Mouse (Mus musculus) hindbrain, embryonic 13.5 days (tissue): ENCODE measurements around the gene Washc3. TPM values are rescaled to one million over a fixed set of nuclear protein-coding genes. Genes with fewer than 3 reads are reported as not detected.

Experiments
- ATAC-seq: fragments of 200-750 bp; cut with Nextera tagmentation; 2 replicates; pipeline ENCODE4 v1.8.0; 2017; ENCODE audit warnings: moderate TSS enrichment; ENCODE audit not compliant: low FRiP score
- H3K27ac ChIP-seq: fragments of 300-500 bp; sonication (generic); 2 replicates; pipeline ENCODE4 v1.5.1; 2015; ENCODE audit warnings: inconsistent platforms, mild to moderate bottlenecking, moderate library complexity
- H3K27me3 ChIP-seq: fragments of 300-500 bp; sonication (generic); 2 replicates; pipeline ENCODE4 v1.6.1; 2015; ENCODE audit warnings: mild to moderate bottlenecking, inconsistent platforms
- H3K36me3 ChIP-seq: fragments of 300-500 bp; sonication (generic); 2 replicates; pipeline ENCODE4 v1.6.1; 2015; ENCODE audit warnings: mild to moderate bottlenecking, inconsistent platforms
- H3K4me1 ChIP-seq: fragments of 300-500 bp; sonication (generic); replicated peaks from 2 replicates; pipeline ENCODE4 v1.6.1; 2015; ENCODE audit warnings: inconsistent platforms
- H3K4me2 ChIP-seq: fragments of 300-500 bp; sonication (generic); 2 replicates; pipeline ENCODE4 v1.6.1; 2015; ENCODE audit warnings: inconsistent platforms, mild to moderate bottlenecking, moderate library complexity
- H3K4me3 ChIP-seq: fragments of 300-500 bp; sonication (generic); 2 replicates; pipeline ENCODE4 v1.5.1; 2015; ENCODE audit warnings: mild to moderate bottlenecking, inconsistent platforms
- H3K9ac ChIP-seq: fragments of 300-500 bp; sonication (generic); 2 replicates; pipeline ENCODE4 v1.6.1; 2015; ENCODE audit warnings: mild to moderate bottlenecking, inconsistent platforms
- H3K9me3 ChIP-seq: fragments of 300-500 bp; sonication (generic); 2 replicates; pipeline ENCODE4 v1.6.1; 2016; ENCODE audit warnings: inconsistent platforms
- WGBS: fragments of 180-500 bp; shearing (Covaris S2); methylation state at CpG from one replicate; pipeline ENCODE4 v1.1.7; 2015; 5-methylcytosine and 5-hydroxymethylcytosine counted together
- polyA plus RNA-seq: library from polyadenylated mRNA; unstranded; fragments of >200 nt; fragmentation: Nextera tagmentation; extraction: Ambion mirVana; gene quantifications from 2 replicates; pipeline ENCODE4 v1.2.1, GENCODE M21; 2015

The Washc3 gene
- 42.0 and 46.2 TPM in 2 replicates for polyA plus RNA-seq

DNA sequence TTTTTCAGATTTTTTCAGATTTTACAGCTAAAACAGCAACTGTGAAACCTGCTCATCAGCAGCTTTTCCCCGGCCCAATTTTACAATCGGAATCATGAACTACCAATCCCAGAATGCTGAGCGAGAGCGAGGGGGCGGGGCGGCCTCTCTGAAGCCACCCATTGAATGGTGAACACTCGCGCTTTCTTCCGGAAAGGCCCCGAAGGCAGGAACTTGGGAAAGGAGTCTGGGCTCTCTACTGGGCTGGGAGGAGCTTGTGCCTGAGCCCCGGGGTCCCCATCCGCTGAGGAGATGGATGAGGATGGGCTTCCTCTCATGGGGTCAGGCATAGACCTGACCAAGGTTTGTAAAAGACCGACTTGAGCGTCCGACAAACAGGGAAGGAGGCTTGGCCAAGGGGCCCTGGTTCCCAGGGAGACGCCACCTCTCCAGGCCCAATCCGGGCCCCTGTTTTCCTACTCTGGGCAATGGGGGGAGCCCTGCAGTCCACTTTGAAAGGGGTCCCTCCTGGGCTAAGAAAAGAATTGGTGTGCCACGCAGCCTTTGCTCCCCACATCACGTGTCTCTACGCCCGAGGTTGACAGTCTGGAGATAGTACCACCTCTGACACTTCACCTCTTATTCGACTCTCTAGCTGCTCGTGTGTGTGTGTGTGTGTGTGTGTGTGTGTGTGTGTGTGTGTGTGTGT is at the start of gene Washc3:
TSS of gene Washc3 (plus strand) at position 143 of the 688 bp plus-strand sequence.
- ATAC-seq: peak; percentile 100
- peaks cover 12% of the 10 kb centered on the region; the same call in 1 of the 2 replicates for H3K36me3 ChIP-seq
- no peaks in the 10 kb centered on the region for H3K27me3 ChIP-seq

DNA sequence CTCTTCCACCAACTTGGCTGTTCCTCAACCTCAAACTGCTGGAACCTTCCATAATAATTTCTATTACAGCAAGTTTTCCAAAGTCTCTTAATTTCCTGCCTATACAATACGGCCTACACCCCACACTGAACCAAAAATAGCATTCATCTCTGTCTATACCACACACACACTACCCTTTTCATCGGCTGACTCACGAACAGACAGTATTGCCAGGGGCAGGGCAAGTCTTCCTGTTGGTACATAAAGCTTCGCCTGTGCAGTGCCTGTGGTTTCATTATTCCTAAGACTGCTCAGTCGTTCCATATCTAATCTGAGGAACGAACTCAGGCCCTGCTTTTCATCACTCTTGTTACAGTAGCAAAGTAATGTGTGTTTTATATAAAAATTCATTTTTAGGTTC is 49.2 kb upstream of the Washc3 start:
- Histone ChIP-seq H3K9me3 (no peaks in the 10 kb centered on the region), H3K4me2 (no peak overlapping the region), H3K27me3 (no peaks in the 10 kb centered on the region), H3K4me3 (no peak overlapping the region), H3K27ac (no peak overlapping the region), H3K9ac (no peak overlapping the region), H3K36me3 (peaks cover 46% of the 10 kb centered on the region), H3K4me1 (peaks cover 7% of the 10 kb centered on the region)
- 94% methylated on average over 6 of the region's 6 CpGs for WGBS
- no peak for ATAC-seq

More for the DNA sequence above, at the start of gene Washc3:
- peak within 1 kb of the TSS; percentile 77 for H3K9ac ChIP-seq
- peaks cover 10% of the 10 kb centered on the region for H3K4me1 ChIP-seq
- H3K9me3 ChIP-seq: no peaks in the 10 kb centered on the region
- H3K4me2 ChIP-seq: peak within 1 kb of the TSS; percentile 67
- H3K27ac ChIP-seq: peak within 1 kb of the TSS; percentile 86
- WGBS: 2% methylated on average over 23 of the region's 23 CpGs
- H3K4me3 ChIP-seq: peak within 1 kb of the TSS; percentile 52

DNA sequence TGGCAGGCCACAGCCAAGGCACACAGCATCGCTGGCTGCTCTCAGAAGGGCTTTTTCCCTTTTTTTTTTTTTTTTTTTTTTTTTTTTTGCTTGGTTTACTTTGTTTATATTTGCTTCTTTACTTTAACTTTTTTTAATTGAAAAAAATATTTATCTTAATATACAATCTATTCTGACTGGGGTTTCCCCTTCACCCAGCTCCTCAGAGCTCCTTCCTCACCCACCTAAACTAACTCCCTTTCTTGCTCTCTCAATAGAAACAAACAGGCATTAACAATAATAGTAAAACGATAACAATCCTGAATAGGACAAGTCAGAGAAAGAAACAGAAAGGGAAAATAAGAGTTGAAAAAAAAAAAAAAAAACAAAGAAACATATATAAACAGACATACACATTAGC is 38.8 kb upstream of the Washc3 start:
- Histone ChIP-seq H3K4me1 (no peaks in the 10 kb centered on the region), H3K27ac (no peak overlapping the region), H3K9ac (no peak overlapping the region), H3K27me3 (no peaks in the 10 kb centered on the region), H3K9me3 (no peaks in the 10 kb centered on the region; the same call in 1 of the 2 replicates), H3K4me3 (no peak overlapping the region), H3K4me2 (no peak overlapping the region), H3K36me3 (peaks cover 39% of the 10 kb centered on the region)
- 98% methylated on average over 2 of the region's 2 CpGs for whole genome bisulfite sequencing
- no peak for ATAC-seq

DNA sequence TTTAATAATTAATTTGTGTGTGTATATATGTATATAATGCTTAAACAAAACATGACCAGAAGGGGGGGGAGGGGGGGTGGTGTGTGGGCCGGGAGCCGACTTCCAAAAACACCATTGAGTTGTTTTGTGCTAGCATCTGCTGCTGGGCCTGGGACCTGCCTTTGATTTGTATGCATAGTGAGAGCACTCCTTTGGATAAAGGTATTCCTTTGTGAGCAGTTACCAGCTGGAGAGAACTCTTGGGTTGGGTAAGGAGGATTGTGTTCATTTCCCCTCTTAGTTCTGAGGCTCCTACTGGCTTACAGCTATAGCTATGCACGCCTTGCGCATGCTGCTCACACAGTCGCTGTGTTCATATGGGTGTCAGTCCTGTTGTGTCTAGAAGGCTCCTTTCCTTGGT is 38.2 kb upstream of the Washc3 start:
- Histone ChIP-seq H3K9ac (no peak overlapping the region), H3K27me3 (no peaks in the 10 kb centered on the region), H3K9me3 (no peaks in the 10 kb centered on the region; the same call in 1 of the 2 replicates), H3K27ac (no peak overlapping the region), H3K4me1 (no peaks in the 10 kb centered on the region), H3K36me3 (peaks cover 39% of the 10 kb centered on the region), H3K4me3 (no peak overlapping the region), H3K4me2 (no peak overlapping the region)
- 90% methylated on average over 5 of the region's 5 CpGs for WGBS
- ATAC-seq: no peak

DNA sequence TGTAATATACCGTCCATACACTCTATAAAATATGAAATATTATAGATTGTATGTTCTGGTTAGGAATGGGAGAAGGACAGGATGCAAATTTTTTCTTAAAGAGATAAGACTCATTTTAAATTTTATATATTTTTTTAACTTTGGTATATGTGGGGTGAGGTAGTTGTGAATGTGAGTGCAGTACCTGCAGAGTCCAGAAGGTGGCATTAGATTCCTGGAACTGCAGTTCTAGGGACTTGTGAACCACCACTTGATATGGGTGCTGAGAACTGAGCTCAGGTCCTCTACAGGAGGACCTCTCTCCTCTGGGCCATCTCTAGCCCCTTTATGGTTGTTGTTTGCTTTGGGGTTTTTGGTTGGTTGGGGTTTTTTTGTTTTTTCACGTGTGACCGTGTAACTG is 34.7 kb upstream of the Washc3 start:
- Histone ChIP-seq H3K4me1 (no peaks in the 10 kb centered on the region), H3K27me3 (no peaks in the 10 kb centered on the region), H3K9me3 (no peaks in the 10 kb centered on the region; the same call in 1 of the 2 replicates), H3K4me2 (no peak overlapping the region), H3K9ac (no peak overlapping the region), H3K4me3 (no peak overlapping the region), H3K36me3 (peaks cover 24% of the 10 kb centered on the region), H3K27ac (no peak overlapping the region)
- WGBS: 96% methylated on average over 3 of the region's 3 CpGs
- no peak for ATAC-seq

DNA sequence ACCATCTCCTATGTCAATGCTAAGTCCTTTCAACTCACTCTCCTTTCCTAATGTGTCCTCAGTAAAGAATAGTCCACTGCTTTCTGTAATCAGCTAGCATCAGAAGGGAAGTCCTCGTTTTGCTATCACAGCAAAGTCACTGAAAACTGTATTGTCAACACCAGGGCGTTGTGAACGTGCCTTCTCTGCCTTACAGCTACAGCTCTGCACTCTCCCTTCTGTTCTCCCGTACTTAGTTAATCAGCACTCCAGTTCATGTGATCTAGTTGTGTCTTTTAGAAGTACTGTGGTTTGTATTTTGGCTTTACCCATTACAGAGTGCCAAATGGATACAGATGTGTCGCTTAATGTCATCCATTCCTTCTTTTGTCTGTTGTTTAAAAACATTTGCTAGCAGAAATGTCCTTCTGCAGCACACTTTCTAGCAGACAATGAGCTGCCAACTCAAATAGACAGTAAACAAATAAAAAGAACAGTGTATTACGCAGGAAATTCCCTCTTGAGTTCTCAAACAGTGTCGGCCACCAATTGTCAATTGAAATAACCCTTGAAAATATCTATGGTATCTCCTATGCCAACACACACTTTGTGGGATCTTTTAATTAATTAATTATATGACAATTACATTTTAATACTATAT is 33.3 kb upstream of the Washc3 start:
- no peak overlapping the region for H3K9ac ChIP-seq
- WGBS: 86% methylated on average over 7 of the region's 7 CpGs
- H3K4me1 ChIP-seq: no peaks in the 10 kb centered on the region
- H3K4me2 ChIP-seq: no peak overlapping the region
- H3K27ac ChIP-seq: no peak overlapping the region
- no peak overlapping the region for H3K4me3 ChIP-seq
- ATAC-seq: no peak
- H3K27me3 ChIP-seq: no peaks in the 10 kb centered on the region
- H3K36me3 ChIP-seq: peaks cover 18% of the 10 kb centered on the region; the same call in 1 of the 2 replicates
- H3K9me3 ChIP-seq: no peaks in the 10 kb centered on the region; the same call in 1 of the 2 replicates

DNA sequence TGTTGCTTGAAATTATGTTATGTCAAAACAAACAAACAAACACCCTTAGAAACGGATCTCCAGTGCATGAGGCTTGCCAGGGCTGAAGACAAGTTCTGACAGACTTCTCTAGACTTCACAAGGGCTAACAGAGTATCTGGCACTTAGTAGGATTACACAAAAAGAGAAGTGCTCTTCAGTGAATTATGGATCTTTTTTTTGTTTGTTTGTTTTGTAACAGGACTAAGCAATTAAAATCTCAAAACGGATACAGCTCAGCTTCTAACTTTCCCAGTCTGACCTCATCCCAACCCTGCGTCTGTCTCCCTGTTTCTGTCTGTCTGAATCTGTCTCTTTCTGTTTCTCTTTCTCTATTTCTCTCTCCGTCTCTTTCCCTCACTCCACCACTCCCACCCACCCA is 352 bp upstream of the Washc3 start:
- H3K4me2 ChIP-seq: peak overlapping the region; percentile 67
- no peaks in the 10 kb centered on the region for H3K27me3 ChIP-seq
- no peaks in the 10 kb centered on the region for H3K9me3 ChIP-seq
- H3K4me1 ChIP-seq: peaks cover 10% of the 10 kb centered on the region
- H3K4me3 ChIP-seq: peak overlapping the region; percentile 52
- WGBS: 14% methylated on average over 4 of the region's 4 CpGs
- peaks cover 10% of the 10 kb centered on the region; the same call in 1 of the 2 replicates for H3K36me3 ChIP-seq
- peak; percentile 73 for ATAC-seq
- H3K27ac ChIP-seq: no peak overlapping the region
- H3K9ac ChIP-seq: no peak overlapping the region

DNA sequence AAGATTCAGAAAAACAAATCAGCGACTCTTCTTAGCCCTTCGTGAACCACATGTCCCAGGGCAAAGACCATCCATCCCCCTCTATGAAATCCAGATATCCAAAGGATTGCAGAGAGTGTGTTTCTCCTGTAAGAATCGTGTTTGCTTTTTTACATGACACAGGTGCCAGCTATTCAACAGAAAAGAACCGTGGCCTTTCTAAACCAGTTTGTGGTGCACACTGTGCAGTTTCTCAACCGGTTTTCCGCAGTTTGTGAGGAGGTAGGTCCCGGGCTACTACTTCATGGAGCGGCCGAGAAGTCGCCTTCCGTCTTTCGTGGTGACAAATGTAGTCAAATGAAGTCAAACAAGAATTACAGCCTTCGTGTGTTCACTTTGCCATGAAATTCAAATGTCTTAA is 757 bp downstream of the Washc3 start:
- Histone ChIP-seq H3K27ac (peak overlapping the region; percentile 86; the same call in 1 of the 2 replicates), H3K27me3 (no peaks in the 10 kb centered on the region), H3K4me1 (peaks cover 10% of the 10 kb centered on the region), H3K36me3 (peaks cover 12% of the 10 kb centered on the region; the same call in 1 of the 2 replicates), H3K9me3 (no peaks in the 10 kb centered on the region), H3K4me2 (peak overlapping the region; percentile 67), H3K9ac (peak overlapping the region; percentile 77), H3K4me3 (peak overlapping the region; percentile 52)
- WGBS: 82% methylated on average over 13 of the region's 13 CpGs
- ATAC-seq: no peak

DNA sequence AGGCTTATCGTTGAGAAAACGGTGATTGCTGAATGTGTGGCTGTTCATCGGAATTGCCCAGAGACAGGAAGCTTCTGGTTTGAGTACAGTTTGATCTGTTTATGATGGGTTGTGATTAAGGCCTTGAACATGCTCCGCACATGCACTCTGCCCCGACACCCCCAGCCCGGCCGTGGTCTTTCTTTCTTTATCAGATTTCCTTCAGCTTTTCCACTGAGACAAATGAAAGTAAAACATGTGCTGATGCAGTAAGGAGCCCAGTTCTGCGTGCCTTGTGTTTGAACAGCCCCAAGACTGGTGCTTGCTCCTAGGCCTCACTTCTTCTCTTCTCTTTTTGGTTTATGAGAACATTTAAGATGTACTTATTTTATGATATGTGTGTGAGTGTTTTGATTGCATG is 1.7 kb downstream of the Washc3 start:
- 94% methylated on average over 8 of the region's 8 CpGs for WGBS
- ATAC-seq: no peak

DNA sequence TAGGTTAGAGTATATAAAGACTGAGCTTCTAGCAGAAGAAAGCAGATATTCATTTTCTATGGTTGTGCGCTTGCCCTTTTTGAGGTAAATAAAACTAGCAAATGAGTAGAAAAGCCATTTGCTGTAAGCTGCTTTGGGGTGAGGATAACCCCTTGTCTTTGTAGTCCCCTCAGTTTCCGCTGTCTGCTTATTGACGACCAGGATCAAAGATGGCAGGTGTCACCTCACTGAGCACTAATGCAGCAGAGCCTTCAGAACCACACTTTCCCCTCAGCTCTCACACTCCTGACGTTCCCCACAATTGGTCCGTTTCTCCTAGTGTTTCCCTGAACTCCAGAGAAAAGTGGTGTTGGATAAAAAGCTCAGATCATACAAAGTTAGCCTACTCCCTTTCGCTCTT is 2.3 kb downstream of the Washc3 start:
- no peak overlapping the region for H3K9ac ChIP-seq
- 89% methylated on average over 6 of the region's 6 CpGs for WGBS
- no peak overlapping the region for H3K4me3 ChIP-seq
- peaks cover 10% of the 10 kb centered on the region for H3K4me1 ChIP-seq
- peaks cover 12% of the 10 kb centered on the region; the same call in 1 of the 2 replicates for H3K36me3 ChIP-seq
- no peak for ATAC-seq
- no peaks in the 10 kb centered on the region for H3K27me3 ChIP-seq
- H3K9me3 ChIP-seq: no peaks in the 10 kb centered on the region
- H3K4me2 ChIP-seq: no peak overlapping the region
- H3K27ac ChIP-seq: no peak overlapping the region

More for the DNA sequence above, 1.7 kb downstream of the Washc3 start:
- peaks cover 10% of the 10 kb centered on the region for H3K4me1 ChIP-seq
- H3K9me3 ChIP-seq: no peaks in the 10 kb centered on the region
- no peak overlapping the region for H3K4me3 ChIP-seq
- H3K9ac ChIP-seq: no peak overlapping the region
- no peak overlapping the region for H3K4me2 ChIP-seq
- no peaks in the 10 kb centered on the region for H3K27me3 ChIP-seq
- no peak overlapping the region for H3K27ac ChIP-seq
- H3K36me3 ChIP-seq: peaks cover 12% of the 10 kb centered on the region; the same call in 1 of the 2 replicates

DNA sequence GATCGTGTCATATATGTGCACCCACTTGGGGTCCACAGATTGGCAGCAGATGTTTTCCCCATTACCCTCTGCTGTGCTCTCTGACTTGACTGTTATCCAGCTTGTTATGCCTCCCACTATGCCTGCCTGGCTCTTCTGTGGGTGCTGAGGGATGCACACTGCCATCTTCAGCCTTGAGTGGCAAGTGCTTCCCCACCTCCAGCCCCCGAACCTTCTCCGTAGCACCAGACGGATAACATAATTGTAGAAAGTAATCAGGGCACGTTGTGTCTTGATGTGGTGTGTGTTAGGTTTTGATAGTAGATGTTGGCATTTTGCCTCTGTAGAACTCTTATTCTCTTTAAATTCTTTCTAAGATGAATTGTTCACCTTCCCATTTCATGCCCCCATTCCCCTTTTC is 11.8 kb downstream of the Washc3 start:
- H3K4me1 ChIP-seq: no peaks in the 10 kb centered on the region
- H3K27ac ChIP-seq: no peak overlapping the region
- no peak overlapping the region for H3K4me2 ChIP-seq
- H3K36me3 ChIP-seq: peaks cover 16% of the 10 kb centered on the region
- ATAC-seq: no peak
- 93% methylated on average over 5 of the region's 5 CpGs for WGBS
- H3K9ac ChIP-seq: no peak overlapping the region
- no peaks in the 10 kb centered on the region for H3K9me3 ChIP-seq
- H3K27me3 ChIP-seq: no peaks in the 10 kb centered on the region
- H3K4me3 ChIP-seq: no peak overlapping the region

DNA sequence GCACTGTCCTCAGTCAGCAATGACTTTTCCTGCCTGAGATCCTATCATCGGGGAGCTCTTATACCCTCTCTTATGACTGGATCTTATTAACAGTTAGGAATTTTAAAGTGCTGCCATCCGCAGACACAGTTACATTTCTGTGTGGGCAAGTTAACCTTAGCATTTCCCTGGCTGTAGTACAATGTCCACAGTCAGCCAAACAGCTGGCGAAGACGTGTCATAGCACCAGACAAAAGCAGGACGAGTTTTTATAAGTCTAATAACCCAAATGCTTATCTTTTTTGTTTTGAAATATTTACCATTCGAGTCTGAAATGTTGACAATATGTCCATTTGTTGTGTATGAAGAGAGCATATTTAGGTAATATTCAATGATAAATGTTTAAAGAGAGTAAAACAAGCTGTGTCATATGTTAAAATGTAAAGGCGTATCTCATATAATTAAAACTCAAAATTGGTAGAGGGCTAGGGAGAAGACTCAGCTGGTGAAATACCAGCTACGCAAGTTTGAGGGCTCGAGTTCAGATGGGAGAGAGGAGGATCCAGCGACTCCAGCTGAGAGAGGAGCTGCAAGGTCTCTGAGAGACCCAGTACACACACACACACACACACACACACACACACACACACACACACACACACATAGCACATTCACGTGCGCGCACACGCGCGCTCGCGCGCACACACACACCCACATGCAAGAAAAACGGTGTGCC is 14.1 kb downstream of the Washc3 start:
- Histone ChIP-seq H3K9me3 (no peaks in the 10 kb centered on the region), H3K36me3 (peaks cover 24% of the 10 kb centered on the region), H3K27ac (no peak overlapping the region), H3K4me1 (no peaks in the 10 kb centered on the region), H3K27me3 (no peaks in the 10 kb centered on the region), H3K9ac (no peak overlapping the region), H3K4me3 (no peak overlapping the region), H3K4me2 (no peak overlapping the region)
- 95% methylated on average over 20 of the region's 20 CpGs for WGBS
- no peak for ATAC-seq
